Mouse (Mus musculus) layer of hippocampus, postnatal 25 days (tissue): Measurements from ENCODE around the gene Hist1h3c. TPM values are rescaled to one million over a fixed set of nuclear protein-coding genes. Genes with fewer than 3 reads are reported as not detected.
"Not testable (repeated sequence)": the region's sequence is repeated elsewhere in the genome, so short reads cannot be mapped to it uniquely, and the experiment has no call there.

ENCODE experiments used
- DNase-seq, 2 experiments: peaks; one replicate each; pipeline ENCODE4 v3.0.0; 2022; ENCODE audit warnings: mixed read lengths in 2 of 2, low spot score in 1 of 2; ENCODE audit errors: extremely low spot score in 1 of 2
- microRNA-seq, 2 experiments: library from miRNA; unstranded; fragments of <30 nt; microRNA quantifications; one replicate each; pipeline ENCODE4 v1.2.0; 2021
- total RNA-seq, 2 experiments: library from RNA; stranded (reverse); gene quantifications; 2 replicates each; pipeline ENCODE4 v1.2.3; 2021

The Hist1h3c gene
- total RNA-seq, 2 experiments from 2014 or later = 4.6 to 6.0 TPM

DNA sequence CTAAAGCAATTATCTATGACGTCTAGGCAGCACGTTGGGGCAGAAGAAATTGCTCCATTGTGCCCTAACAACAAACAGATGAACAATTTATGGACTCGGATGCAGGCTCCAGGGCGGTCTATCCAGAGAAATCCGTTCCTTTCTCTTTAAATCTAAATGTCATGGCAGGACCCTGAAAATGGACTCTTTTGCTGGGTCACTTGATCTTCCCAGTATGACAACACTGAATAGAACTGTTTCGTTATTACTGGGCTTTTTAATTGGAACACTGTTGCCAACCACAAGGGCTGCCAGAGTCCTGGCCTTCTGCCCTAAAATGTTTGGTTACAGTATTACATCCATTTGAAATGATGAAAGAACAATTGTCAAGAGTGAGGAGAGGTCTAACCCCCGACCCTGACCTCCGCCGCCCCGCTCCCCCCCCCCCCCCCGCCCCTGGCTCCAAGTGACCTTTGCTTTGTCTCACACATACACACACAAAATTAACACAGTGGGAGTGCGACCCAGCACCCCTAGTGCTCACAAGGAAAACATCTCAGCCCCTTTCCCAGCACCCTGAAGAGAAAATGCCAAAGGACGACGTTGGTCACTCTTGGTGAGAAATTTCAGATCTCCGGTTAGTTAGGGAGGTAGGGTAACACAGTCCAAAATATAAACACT lies 35.6 kb downstream of the Hist1h3c start:
- DNase-seq = no peak

DNA sequence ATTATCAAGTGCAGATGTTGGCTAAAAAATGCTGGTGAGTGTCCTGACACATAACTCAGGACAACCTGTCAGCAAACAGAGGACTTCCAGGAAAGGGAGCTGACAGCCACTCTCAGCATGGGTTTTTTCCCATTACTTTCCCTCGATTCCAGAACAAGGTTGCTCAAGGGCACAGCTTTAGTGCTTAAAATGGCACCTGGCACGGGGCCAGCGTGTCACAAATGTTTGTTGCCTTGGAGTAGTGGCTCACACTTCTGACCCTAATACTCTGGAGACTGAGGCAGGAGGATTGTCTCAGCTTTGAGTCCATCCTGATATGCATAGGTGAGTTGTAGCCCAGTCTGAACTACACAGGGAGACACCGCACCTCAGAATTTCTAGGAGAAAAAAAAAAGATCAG lies 36.7 kb downstream of the Hist1h3c start:
- no peak for DNase-seq

DNA sequence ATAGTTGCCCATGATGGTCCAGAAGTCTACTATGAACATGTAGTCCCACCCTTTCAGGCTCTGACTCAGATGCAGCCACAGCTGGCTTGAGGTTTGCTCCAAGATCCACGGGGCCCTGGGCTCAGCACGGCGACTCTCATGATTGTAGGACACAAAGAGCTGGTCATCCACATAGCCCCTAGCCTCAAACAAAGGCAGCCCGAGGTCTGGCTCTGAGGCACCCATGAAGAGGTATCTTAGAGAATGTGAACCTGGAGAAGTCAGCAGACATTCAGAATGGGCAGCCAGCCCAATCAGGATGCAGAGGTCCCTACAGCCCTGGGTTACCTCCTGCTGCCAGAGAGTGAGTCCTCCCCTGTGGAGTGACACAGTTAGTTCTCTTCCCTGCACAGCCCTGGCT lies 37.4 kb downstream of the Hist1h3c start:
- DNase-seq = no peak

DNA sequence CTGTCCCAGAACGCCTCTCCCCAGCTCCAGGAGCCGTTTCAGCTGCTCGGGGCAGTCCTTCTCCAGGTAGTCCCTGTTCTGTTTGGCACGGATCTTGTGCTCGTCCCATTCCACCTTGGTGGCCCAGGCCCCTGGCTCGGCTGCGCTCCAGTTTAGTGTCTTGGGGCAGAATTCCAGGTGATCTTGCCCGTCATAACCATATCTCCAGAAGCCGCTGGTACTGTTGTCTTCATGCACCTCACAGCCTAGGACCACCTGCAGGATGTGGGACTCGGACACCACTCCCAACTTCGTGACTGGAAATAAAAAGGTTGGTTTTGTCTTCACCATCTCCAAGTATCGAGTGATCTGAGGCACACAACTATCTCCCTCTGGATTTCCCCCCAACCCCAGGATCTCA lies 38.6 kb downstream of the Hist1h3c start:
- no peak for DNase-seq

DNA sequence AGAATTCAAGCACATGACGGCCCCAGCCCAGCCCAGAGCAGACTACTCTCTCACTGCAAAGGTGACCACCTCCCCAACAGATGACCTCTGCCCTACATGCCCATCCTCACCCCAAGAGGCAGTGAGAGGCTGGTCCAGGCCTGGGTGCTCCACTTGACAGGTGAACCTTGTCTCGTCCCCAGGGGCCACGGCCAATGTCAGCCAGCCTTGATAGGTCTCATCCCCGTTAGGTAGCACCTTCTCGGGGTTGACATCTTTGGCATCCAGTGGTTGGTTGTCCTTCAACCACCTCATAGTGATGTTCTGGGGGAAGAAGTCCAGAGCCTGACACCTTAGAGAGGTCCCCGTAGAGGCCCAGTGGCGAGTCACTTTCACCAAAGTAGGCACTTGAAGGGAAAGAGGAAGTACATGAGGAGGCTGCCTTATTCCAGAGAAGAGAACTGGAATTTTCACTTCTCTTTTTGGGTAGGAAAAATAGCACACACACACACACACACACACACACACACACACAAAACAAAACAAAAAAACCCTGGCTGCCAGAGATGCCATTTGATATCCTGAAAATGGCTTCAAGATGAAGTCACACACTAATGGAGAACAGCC lies 39.5 kb downstream of the Hist1h3c start:
- DNase-seq = no peak

DNA sequence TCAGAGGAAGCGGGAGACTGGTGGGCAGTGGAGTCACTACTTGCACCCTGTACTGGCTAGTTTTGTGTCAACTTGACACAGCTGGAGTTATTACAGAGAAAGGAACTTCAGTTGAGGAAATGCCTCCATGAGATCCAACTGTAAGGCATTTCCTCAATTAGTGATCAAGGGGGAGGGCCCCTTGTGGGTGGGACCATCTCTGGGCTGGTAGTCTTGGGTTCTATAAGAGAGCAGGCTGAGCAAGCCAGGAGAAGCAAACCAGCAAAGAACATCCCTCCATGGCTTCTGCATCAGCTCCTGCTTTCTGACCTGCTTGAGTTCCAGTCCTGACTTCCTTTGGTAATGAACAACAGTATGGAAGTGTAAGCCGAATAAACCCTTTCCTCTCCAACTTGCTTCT lies 42.6 kb downstream of the Hist1h3c start:
- DNase-seq = not testable (repeated sequence)

DNA sequence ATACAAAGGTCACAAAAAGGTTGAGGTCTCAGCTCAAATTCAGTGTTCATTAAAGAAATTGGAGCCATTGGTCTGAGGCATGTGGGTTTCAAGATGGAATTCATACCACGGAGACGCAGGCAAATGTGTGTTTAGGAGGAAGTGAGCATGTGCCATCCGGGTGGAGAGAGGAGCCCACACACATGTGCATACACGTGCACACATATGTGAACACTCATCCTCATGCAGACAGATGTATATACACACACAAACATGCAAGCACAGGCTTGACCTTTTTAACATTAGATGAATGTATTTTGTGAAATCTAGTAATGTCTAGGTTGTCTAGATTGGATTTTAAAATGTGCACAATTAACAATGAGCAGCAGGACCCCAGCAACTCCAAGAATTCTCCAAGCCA lies 43.2 kb downstream of the Hist1h3c start:
- no peak for DNase-seq

DNA sequence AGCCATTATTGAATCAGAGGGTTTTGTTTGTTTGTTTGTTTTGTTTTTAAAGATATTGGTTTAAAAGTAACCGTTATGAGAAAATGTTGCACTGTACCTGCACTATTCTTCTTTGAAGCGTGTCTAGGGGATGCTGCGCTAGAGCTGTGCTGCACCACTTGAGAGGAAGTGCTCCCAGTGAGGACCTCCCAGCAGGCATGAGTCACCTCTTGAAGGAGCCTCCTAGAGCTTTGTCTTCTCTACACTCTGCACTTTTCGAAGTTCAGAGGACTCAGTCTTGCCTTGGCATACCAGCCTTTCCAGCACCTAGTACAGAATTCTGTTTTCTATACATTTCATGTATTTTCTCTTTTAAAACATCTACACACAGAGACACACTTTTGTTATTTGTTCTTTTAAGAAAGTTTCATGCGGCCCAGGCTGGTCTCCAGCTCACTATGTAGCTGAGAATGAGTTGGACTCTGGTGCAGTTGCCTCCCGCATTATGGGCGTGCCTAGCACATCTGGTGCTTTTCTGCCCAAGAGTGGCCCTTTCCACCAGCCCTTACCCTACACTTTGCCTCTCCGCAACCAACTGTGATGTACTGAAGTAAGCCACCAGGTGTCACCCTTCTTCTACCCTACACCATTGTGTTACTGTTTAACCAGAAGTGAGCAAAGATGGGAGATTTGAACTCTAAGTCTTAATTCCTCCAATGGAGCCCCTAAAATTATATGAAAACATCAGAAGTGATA lies 44.4 kb downstream of the Hist1h3c start:
- peak; percentile 44 to 56 for DNase-seq

DNA sequence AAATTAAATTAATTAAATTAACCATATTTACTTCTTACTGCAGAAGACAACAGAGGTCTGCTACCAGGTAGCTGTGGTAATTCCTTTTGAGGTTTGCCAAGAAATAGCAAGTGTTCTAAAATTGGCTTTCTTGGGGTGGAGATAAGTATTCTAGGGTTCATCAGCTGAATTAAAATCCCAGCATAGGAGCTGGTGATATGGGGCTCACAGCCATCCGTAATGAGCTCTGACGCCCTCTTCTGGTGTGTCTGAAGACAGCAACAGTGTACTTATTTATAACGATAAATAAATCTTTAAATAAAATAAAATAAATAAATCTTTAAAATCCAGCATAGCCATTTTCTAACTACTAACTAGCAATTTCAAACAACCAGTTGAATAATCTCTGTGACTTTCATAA lies 45.6 kb downstream of the Hist1h3c start:
- no peak for DNase-seq

DNA sequence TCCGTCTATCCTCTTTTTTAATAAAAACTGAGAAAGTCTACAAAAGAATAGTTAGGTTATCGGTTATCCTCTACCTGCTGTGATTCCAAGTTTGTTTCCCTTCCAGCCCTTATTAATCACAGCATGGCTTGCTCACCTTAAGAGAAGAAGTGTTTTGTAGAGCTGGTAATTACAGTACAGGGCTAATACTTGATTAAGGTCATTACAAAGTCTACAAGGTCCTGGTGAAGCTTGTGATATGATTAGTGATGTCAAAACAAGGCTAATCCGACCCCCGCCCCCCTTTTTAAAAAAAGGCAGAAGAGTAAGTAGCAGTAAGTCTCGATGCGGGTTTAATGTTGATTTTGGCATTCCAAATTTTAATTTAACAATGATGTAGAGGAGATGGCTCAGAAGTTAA lies 46.4 kb downstream of the Hist1h3c start:
- no peak for DNase-seq

DNA sequence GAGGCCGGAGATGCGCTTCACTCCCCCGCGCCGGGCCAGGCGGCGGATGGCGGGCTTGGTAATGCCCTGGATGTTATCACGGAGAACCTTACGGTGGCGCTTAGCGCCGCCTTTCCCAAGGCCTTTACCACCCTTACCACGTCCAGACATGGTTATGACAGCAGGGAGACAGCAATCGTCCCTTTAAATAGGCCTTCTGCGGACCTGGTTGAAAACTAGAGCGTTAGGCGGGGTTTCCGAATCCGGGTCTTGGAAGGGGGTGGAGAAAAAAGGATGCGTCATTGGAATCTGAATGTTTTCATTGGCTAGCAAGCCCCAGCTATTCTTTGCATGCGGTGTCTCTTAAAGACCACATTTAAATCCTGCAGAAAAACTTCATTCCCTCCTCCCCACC lies 47.1 kb downstream of the Hist1h3c start, which contains the start of gene Hist1h4c:
TSS of gene Hist1h4c (minus strand) at position 155 of the 394 bp plus-strand sequence.
- DNase-seq = peak; percentile 98 to 99

DNA sequence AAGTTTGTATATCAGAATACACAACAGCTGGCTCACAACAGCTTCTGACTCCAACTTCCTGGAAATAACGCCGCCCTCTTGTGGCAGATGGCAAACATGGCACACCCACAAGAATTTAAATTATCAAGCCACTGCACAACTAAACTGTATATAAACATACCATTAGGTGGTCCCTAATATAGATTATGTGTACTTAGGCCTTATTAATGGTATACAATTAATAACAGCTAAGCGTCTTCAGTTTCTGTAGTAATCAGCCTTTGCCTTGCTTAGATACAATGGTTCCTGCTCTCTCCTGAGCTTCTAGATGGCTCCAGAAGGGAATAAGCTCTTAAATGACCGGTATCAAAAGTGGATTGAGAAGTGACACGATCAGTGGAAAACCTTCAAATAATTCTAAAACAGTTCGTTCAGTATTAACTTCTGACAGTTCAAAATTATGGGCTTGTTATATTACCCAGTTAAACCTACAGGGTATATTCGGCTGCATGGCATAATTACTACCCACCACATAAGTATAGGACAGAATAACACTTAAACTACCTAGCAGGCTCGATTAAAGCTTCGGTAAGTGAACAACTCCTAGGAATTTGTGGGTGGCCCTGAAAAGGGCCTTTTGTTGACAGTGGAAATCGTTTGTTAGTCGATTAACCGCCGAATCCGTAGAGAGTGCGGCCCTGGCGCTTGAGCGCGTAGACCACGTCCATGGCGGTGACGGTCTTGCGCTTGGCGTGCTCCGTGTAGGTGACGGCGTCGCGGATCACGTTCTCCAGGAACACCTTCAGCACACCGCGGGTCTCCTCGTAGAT lies 47.7 kb downstream of the Hist1h3c start:
- DNase-seq = peak in 1 of 2 experiments; percentile 52

DNA sequence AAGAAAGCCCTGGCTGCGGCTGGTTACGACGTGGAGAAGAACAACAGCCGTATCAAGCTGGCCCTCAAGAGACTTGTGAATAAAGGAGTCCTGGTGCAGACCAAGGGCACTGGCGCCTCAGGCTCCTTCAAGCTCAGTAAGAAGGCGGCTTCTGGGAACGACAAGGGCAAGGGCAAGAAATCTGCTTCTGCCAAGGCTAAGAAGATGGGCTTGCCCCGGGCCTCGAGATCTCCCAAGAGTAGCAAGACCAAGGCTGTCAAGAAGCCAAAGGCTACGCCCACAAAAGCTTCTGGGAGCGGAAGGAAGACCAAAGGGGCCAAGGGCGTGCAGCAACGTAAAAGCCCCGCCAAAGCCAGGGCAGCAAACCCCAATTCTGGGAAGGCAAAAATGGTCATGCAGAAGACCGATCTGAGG lies 49.3 kb downstream of the Hist1h3c start:
- DNase-seq = no peak

DNA sequence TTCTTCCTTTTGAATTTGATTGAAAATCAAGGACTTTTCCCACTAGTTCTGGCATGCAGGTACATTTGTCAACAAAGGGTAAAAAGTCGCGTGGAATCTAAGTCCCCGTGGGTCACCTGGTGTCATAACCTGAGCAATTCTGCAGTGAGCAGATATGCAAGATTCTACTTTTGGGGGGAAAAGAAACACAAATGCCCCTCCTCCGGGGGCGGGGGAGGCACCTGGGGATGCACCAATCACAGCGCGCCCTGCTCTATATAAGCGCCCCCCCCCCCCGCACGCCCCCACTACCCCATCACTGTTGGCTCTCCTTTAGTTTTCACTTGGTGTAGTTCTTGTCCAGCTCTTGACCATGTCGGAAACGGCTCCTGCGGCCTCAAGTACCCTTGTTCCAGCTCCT lies 49.9 kb downstream of the Hist1h3c start, which contains the start of gene Hist1h1t:
TSS of gene Hist1h1t (plus strand) at position 301 of the 400 bp plus-strand sequence.
- DNase-seq = no peak

Small RNA genes within 50 kb of the gene (microRNA-seq; reads per million reads assigned to microRNA genes)
- gene Gm44314 = 0 reads per million in 2 experiments
- gene Gm44484 = 0 reads per million in 2 experiments

Other genes with a start within 250 kb of the Hist1h3c start
- gene Hist1h4h, start 214.6 kb downstream of the Hist1h3c start, total RNA-seq = 100 to 1,000 TPM; 289 to 367 TPM
- 10 to 100 TPM in 1 of 2 experiments, 1 to 10 TPM in 1; 7.8 to 12.2 TPM for gene Hist1h2af, start 211.7 kb downstream of the Hist1h3c start, total RNA-seq
- gene Hist1h3g, start 210.2 kb downstream of the Hist1h3c start, total RNA-seq = 1 to 10 TPM; 3.6 to 5.7 TPM
- gene Hist1h2bh, start 202.2 kb downstream of the Hist1h3c start, total RNA-seq = 1 to 10 TPM in 1 of 2 experiments, under 1 TPM in 1; 0.94 to 1.1 TPM
- gene Hist1h3f, start 201.6 kb downstream of the Hist1h3c start, total RNA-seq = 10 to 100 TPM; 15.7 to 16.5 TPM
- gene Hist1h4f, start 194.0 kb downstream of the Hist1h3c start, total RNA-seq = 100 to 1,000 TPM; 127 to 164 TPM
- 1 to 10 TPM; 4.7 to 4.8 TPM for gene Hist1h1d, start 192.3 kb downstream of the Hist1h3c start, total RNA-seq
- 10 to 100 TPM; 47.8 to 50.0 TPM for gene Hist1h3e, start 183.2 kb downstream of the Hist1h3c start, total RNA-seq
- 1 to 10 TPM; 4.6 to 7.9 TPM for gene Hist1h2ae, start 174.4 kb downstream of the Hist1h3c start, total RNA-seq
- gene Hist1h2bg, start 174.2 kb downstream of the Hist1h3c start, total RNA-seq = 10 to 100 TPM; 79.1 to 83.5 TPM
- 10 to 100 TPM; 26.4 to 30.6 TPM for gene Hist1h2bf, start 171.4 kb downstream of the Hist1h3c start, total RNA-seq
- gene Hist1h2ad, start 171.2 kb downstream of the Hist1h3c start, total RNA-seq = 10 to 100 TPM in 1 of 2 experiments, 1 to 10 TPM in 1; 7.1 to 11.6 TPM
- 10 to 100 TPM; 10.0 to 14.4 TPM for gene Hist1h3d, start 169.8 kb downstream of the Hist1h3c start, total RNA-seq
- 100 to 1,000 TPM; 129 to 153 TPM for gene Hist1h4d, start 164.0 kb downstream of the Hist1h3c start, total RNA-seq
- 1 to 10 TPM; 7.1 to 8.3 TPM for gene Hist1h2be, start 124.5 kb downstream of the Hist1h3c start, total RNA-seq
- gene Hist1h1e, start 123.0 kb downstream of the Hist1h3c start, total RNA-seq = 10 to 100 TPM; 45.8 to 59.4 TPM
- gene Hist1h2ac, start 61.7 kb downstream of the Hist1h3c start, total RNA-seq = 1 to 10 TPM; 3.1 to 3.3 TPM
- gene Hist1h2bc, start 61.4 kb downstream of the Hist1h3c start, total RNA-seq = 10 to 100 TPM; 50.7 to 51.1 TPM
- not detected for gene Hist1h1t, start 49.8 kb downstream of the Hist1h3c start, total RNA-seq
- 100 to 1,000 TPM in 1 of 2 experiments, 10 to 100 TPM in 1; 92.2 to 102 TPM for gene Hist1h4c, start 47.1 kb downstream of the Hist1h3c start, total RNA-seq
- gene Hfe, start 34.7 kb downstream of the Hist1h3c start, total RNA-seq = 1 to 10 TPM; 3.5 to 3.6 TPM
- 10 to 100 TPM; 53.2 to 69.4 TPM for gene Hist1h1c, start 6.8 kb downstream of the Hist1h3c start, total RNA-seq
- gene Hist1h2bb, start 1.1 kb upstream of the Hist1h3c start, total RNA-seq = 10 to 100 TPM; 20.1 to 33.5 TPM
- gene Hist1h2ab, start 5.5 kb upstream of the Hist1h3c start, total RNA-seq = 10 to 100 TPM; 24.8 to 42.0 TPM
- 10 to 100 TPM; 12.3 to 22.8 TPM for gene Hist1h3b, start 6.7 kb upstream of the Hist1h3c start, total RNA-seq
- 10 to 100 TPM; 71.8 to 80.9 TPM for gene Hist1h4b, start 11.4 kb upstream of the Hist1h3c start, total RNA-seq
- gene Hist1h4a, start 15.6 kb upstream of the Hist1h3c start, total RNA-seq = 10 to 100 TPM; 42.9 to 58.9 TPM
- gene Hist1h3a, start 16.8 kb upstream of the Hist1h3c start, total RNA-seq = 10 to 100 TPM; 30.8 to 53.8 TPM
- 10 to 100 TPM; 15.6 to 24.5 TPM for gene Hist1h1a, start 18.1 kb upstream of the Hist1h3c start, total RNA-seq
- gene Trim38, start 24.3 kb upstream of the Hist1h3c start, total RNA-seq = not detected
- gene Slc17a2, start 61.4 kb upstream of the Hist1h3c start, total RNA-seq = under 1 TPM in 1 of 2 experiments, not detected in 1; 0.12 TPM
- gene Slc17a3, start 93.8 kb upstream of the Hist1h3c start, total RNA-seq = not detected
- gene Slc17a1, start 122.1 kb upstream of the Hist1h3c start, total RNA-seq = not detected
- gene Slc17a4, start 169.4 kb upstream of the Hist1h3c start, total RNA-seq = not detected
- gene Hist1h2ba, start 188.6 kb upstream of the Hist1h3c start, total RNA-seq = not detected
- not detected for gene Hist1h2aa, start 188.9 kb upstream of the Hist1h3c start, total RNA-seq
- gene Scgn, start 245.6 kb upstream of the Hist1h3c start, total RNA-seq = 1 to 10 TPM; 1.0 to 2.2 TPM